Mouse (Mus musculus): ENCODE measurements at regions not wholly inside any gene's neighbourhood (a gene's known extent, or its start where the extent isn't known, plus 50 kb on each side); places are given as distances from the start of the nearest gene placed in this dataset.
A peak's percentile ranks its signal among the peaks of the same experiment; 100 is the strongest.

DNA sequence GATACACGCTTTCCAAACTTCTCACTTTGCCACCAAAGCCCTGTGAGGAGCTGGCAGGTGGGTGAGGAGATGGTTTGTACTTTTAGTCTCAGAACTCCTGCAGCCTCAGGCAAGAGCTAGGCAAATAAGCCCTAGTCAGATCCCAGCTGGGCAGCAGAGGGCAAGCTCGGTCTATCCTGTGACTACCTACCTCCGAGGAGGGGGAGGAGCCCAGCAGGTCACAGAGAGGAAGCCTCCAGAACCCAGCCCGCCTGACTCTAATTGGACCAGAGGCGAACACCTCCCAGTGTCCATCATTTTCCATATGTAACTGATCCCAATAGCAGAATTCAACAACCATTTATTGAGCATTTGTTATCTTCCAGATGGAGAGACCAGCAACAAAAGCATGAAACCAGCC is 237.0 kb upstream of the Rgma start:
- no peak overlapping the region for H3K9ac ChIP-seq (replicated peaks)
- no peaks in the 10 kb centered on the region for H3K9me3 ChIP-seq (replicated peaks)
- ATAC-seq (ENCODE audit: low FRiP score): no peak
- H3K27ac ChIP-seq (replicated peaks): no peak overlapping the region
- no peak overlapping the region for H3K4me2 ChIP-seq
- no peaks in the 10 kb centered on the region for H3K36me3 ChIP-seq
- H3K27me3 ChIP-seq (replicated peaks): no peaks in the 10 kb centered on the region
- no peak overlapping the region for H3K4me3 ChIP-seq (replicated peaks)
- peaks cover 33% of the 10 kb centered on the region for H3K4me1 ChIP-seq
- 22% methylated on average over 5 of the region's 5 CpGs for WGBS

DNA sequence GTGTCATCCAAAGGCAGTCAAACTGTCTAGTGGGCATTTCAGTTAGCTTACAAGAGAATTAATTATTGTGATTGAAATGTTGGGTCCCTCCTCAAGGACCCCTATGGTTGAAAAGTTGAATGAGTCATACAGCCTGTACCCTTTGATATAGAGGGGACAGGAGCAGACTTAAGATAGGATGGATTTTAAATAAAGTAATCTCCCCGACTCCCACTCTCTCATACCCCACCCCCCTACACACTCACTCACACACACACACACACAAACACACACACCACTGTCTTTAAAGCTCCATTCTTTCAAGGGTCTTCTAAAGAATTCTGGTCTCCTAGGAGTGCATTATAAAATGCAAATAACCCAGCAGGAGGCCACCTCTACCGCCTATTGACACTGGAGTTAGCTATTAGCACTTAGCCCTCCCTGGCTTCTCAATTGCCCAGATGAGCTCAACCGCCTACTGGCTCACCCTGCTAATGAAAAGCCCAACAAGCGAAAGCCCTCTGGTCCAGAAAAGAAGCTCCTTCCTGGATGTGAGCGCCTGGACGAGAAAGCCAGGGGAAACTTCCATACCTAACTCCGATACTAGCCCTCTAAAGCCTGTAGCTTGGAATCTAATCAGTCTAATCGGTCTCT is 236.3 kb upstream of the Rgma start:
- WGBS: 5% methylated on average over 8 of the region's 8 CpGs
- no peaks in the 10 kb centered on the region for H3K27me3 ChIP-seq (replicated peaks)
- H3K4me3 ChIP-seq (replicated peaks): no peak overlapping the region
- no peak overlapping the region for H3K9ac ChIP-seq (replicated peaks)
- H3K9me3 ChIP-seq (replicated peaks): no peaks in the 10 kb centered on the region
- H3K4me1 ChIP-seq: peaks cover 33% of the 10 kb centered on the region
- ATAC-seq (ENCODE audit: low FRiP score): no peak
- no peak overlapping the region for H3K27ac ChIP-seq (replicated peaks)
- no peak overlapping the region for H3K4me2 ChIP-seq
- no peaks in the 10 kb centered on the region for H3K36me3 ChIP-seq

DNA sequence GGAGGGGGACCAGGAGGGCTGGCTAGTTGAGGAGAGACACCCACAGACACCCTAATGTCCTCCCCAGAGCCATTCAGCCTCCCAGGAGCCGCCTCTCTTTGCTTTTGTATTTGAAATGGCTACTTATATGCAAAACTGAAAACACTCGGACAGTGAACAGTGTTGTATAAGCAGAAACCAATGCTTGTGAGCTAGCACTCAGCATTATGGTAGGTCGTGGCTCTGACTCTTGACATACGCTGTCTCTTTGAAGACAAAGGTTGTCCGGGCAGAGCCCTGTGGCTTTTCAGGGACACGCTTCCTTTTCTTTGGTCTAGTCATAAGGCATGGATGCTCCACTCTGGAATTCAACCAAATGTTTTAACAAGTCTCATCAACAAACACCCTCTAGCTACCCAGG is 235.4 kb upstream of the Rgma start:
- Histone ChIP-seq H3K4me3 (replicated peaks) (no peak overlapping the region), H3K4me1 (peaks cover 40% of the 10 kb centered on the region), H3K36me3 (no peaks in the 10 kb centered on the region), H3K27me3 (replicated peaks) (no peaks in the 10 kb centered on the region), H3K9ac (replicated peaks) (no peak overlapping the region), H3K4me2 (no peak overlapping the region), H3K9me3 (replicated peaks) (no peaks in the 10 kb centered on the region), H3K27ac (replicated peaks) (0 out of 2 replicates have a peak overlapping the region, but pooled peaks have one; percentile 37)
- ATAC-seq (ENCODE audit: low FRiP score): no peak
- WGBS: 31% methylated on average over 6 of the region's 6 CpGs

DNA sequence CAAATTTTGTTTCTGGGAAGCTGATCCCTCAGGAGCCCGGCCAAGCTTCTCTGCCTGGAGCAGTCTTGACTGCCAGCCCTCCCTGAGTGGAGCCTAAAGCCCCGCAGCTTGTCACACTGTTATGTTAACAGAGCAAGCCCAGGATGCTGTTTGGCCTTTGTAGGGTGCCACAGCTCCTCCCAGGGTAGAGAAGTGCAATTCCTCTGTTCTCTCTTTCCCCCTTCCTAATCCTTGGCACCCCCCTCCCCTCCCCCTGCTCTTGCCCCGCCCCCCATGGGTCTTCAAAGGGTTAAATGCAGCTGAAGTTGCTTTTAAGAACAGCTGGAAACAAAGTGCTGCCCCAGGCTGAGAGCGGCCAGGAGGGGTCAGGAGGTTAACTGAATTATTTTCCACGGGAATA is 234.1 kb upstream of the Rgma start:
- WGBS: 1% methylated on average over 5 of the region's 5 CpGs
- H3K4me2 ChIP-seq: no peak overlapping the region
- H3K4me1 ChIP-seq: peaks cover 40% of the 10 kb centered on the region
- H3K27me3 ChIP-seq (replicated peaks): no peaks in the 10 kb centered on the region
- H3K27ac ChIP-seq (replicated peaks): 0 out of 2 replicates have a peak overlapping the region, but pooled peaks have one; percentile 37
- peak; percentile 51; the same call in 1 of the 2 replicates for ATAC-seq (ENCODE audit: low FRiP score)
- H3K36me3 ChIP-seq: no peaks in the 10 kb centered on the region
- no peaks in the 10 kb centered on the region for H3K9me3 ChIP-seq (replicated peaks)
- H3K9ac ChIP-seq (replicated peaks): no peak overlapping the region
- H3K4me3 ChIP-seq (replicated peaks): no peak overlapping the region

DNA sequence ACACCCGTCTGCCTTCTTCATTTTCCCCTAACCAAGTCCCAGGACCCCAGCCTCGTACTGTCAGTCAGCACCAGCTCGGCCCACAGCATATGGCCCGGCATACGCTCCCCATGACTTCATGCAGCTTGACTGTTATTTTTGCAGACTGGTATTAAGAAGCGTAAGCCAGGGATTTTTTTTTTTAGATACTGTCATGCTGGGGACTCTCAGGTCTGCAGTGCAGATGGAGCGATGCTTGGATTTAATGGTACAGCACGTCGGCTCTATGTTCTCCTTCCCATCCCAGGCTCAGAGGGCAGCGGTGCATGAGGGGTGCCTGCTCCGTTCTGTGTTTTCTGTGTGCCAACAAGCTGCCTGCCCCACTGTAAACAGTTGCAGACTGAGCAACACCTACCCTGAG is 231.4 kb upstream of the Rgma start:
- Histone ChIP-seq H3K4me1 (peaks cover 40% of the 10 kb centered on the region), H3K27ac (replicated peaks) (no peak overlapping the region)
- no peak for ATAC-seq (ENCODE audit: low FRiP score)

DNA sequence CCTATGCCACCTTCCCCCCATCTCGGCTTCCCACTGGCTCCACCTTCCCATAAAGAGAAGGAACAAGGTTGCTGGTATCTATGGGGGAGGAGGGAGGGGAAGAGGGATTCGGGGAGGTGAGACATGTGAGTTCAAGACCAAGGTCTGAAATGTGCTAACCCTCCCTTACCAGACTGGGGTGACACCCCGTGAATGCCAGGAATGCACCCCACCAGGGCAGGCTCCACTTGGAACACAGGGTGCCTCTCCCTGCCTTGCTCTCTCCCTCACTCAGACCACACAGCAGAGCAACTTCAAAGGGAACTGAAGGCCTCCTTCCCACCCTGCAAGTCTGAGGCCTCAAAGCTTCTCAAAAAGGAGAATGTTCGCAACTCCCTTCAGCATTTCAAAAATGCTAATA is 230.5 kb upstream of the Rgma start:
- Histone ChIP-seq H3K27ac (replicated peaks) (no peak overlapping the region), H3K4me2 (no peak overlapping the region), H3K36me3 (no peaks in the 10 kb centered on the region), H3K4me3 (replicated peaks) (no peak overlapping the region), H3K27me3 (replicated peaks) (no peaks in the 10 kb centered on the region), H3K4me1 (peaks cover 32% of the 10 kb centered on the region), H3K9me3 (replicated peaks) (no peaks in the 10 kb centered on the region), H3K9ac (replicated peaks) (no peak overlapping the region)
- 40% methylated on average over 4 of the region's 4 CpGs for WGBS
- ATAC-seq (ENCODE audit: low FRiP score): no peak

More for the DNA sequence above, 231.4 kb upstream of the Rgma start:
- WGBS: 73% methylated on average over 11 of the region's 11 CpGs
- Histone ChIP-seq H3K4me3 (replicated peaks) (no peak overlapping the region), H3K27me3 (replicated peaks) (no peaks in the 10 kb centered on the region), H3K9ac (replicated peaks) (no peak overlapping the region), H3K36me3 (no peaks in the 10 kb centered on the region), H3K4me2 (no peak overlapping the region), H3K9me3 (replicated peaks) (no peaks in the 10 kb centered on the region)

DNA sequence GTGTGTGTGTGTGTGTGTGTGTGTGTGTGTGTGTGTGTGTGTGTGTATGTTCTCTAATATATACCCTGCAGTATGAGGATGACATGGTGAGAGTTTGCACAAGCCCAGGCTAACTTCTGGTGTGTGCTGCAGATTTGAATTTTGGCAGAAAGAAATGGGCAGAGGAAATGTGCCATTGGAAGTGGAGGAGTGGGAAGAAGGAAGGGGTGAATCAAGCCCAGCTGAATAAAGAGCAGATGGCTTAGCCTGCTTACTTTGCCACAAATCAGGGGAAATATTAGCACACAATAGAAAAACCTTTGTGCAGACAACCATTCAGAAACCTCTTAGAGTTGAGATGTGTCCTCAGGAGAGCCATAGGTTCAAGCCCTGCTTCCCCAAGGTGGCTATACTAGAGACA is 228.1 kb upstream of the Rgma start:
- no peak overlapping the region for H3K27ac ChIP-seq (replicated peaks)
- ATAC-seq (ENCODE audit: low FRiP score): no peak
- peaks cover 14% of the 10 kb centered on the region for H3K4me1 ChIP-seq
- H3K9me3 ChIP-seq (replicated peaks): no peaks in the 10 kb centered on the region
- H3K27me3 ChIP-seq (replicated peaks): no peaks in the 10 kb centered on the region
- H3K36me3 ChIP-seq: no peaks in the 10 kb centered on the region
- no peak overlapping the region for H3K4me3 ChIP-seq (replicated peaks)
- H3K4me2 ChIP-seq: no peak overlapping the region
- H3K9ac ChIP-seq (replicated peaks): no peak overlapping the region

DNA sequence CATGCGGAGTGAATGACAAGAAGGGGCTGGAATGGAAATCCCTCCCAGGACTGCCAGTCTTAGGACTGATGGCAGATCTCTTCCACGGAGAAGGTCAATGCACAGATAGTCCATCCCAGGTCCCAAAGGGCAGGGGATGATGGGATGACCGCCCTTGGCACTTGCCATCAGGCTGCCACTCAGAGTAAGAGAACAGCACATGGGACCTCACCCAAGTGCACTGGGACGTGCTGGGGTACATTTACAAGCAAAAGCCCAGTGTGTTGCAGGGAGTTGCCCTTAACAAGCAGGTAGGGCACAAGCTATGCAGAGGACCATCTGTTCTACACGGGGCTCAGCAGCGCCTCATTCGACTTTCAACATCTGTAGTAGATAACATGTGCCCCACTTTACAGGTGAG is 224.9 kb upstream of the Rgma start:
- no peaks in the 10 kb centered on the region; the same call in 1 of the 2 replicates for H3K4me1 ChIP-seq
- no peak overlapping the region for H3K27ac ChIP-seq (replicated peaks)
- H3K4me3 ChIP-seq (replicated peaks): no peak overlapping the region
- H3K36me3 ChIP-seq: no peaks in the 10 kb centered on the region
- WGBS: 84% methylated on average over 7 of the region's 7 CpGs
- no peaks in the 10 kb centered on the region for H3K9me3 ChIP-seq (replicated peaks)
- no peaks in the 10 kb centered on the region for H3K27me3 ChIP-seq (replicated peaks)
- no peak overlapping the region for H3K4me2 ChIP-seq
- no peak overlapping the region for H3K9ac ChIP-seq (replicated peaks)
- ATAC-seq (ENCODE audit: low FRiP score): no peak

DNA sequence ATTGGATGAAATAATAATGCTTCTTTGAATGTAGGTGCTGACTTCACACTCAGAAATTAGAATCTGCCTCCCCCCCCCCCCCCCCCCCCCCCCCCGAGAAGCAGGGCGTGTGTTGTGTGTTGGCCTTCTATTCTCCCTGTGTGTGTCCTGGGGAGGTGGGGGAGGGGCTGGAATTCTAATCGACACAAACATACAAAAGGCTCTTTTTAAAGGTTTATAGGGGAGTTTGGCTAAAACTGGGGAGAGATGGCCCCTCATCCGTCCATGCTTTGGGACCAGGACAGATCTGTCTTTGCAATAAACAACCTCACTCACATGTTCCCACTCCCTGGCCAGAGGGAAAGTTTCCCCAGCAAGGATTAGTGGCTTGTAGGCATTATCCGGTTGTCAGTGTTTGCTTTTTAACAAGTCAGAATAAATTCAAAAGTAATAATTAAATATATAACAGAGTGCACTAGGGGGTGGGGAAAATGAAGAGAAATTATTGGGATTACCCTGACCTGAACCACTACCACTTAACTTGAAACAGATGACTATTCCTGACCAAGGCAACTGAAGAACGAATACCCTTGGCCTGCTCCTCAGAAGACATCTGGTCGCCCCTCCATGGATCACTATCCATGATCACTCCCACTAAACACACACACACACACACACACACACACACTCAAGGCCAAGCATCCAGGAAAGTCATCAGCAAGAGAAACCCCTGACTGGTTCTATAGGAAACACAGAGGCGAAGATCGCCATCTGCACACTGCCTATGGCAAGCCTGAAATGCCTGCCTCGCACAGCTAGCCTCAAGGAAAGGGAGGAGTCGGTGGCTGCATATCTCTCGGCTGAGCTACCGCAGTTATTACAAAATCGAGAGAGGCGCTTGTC is 223.5 kb upstream of the Rgma start:
- H3K36me3 ChIP-seq: no peaks in the 10 kb centered on the region
- no peaks in the 10 kb centered on the region for H3K9me3 ChIP-seq (replicated peaks)
- 34% methylated on average over 14 of the region's 15 CpGs for WGBS
- no peaks in the 10 kb centered on the region for H3K27me3 ChIP-seq (replicated peaks)
- no peaks in the 10 kb centered on the region; the same call in 1 of the 2 replicates for H3K4me1 ChIP-seq
- no peak overlapping the region for H3K9ac ChIP-seq (replicated peaks)
- no peak overlapping the region for H3K4me3 ChIP-seq (replicated peaks)
- no peak overlapping the region for H3K27ac ChIP-seq (replicated peaks)
- no peak overlapping the region for H3K4me2 ChIP-seq
- ATAC-seq (ENCODE audit: low FRiP score): no peak

DNA sequence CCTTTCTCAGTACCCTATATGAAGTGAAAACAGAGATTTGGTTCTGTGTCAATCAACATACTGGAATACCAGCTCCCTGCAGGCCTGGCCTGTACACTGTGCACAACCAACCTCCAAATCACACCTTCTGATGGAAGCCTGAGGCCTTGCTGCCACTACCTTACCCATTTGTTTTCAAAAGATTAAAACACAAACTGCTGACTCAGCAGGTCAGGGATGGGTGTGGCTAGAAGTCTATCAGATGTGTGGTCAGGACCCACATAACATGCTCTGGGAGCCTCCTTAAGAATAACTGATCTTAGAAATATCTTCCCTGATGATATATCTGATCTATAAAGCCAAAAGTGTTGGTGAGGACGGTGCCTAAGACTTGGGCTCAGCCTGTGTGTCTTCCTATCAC is 221.6 kb upstream of the Rgma start:
- Histone ChIP-seq H3K27me3 (replicated peaks) (no peaks in the 10 kb centered on the region), H3K9ac (replicated peaks) (no peak overlapping the region), H3K27ac (replicated peaks) (no peak overlapping the region), H3K4me2 (no peak overlapping the region), H3K4me1 (no peaks in the 10 kb centered on the region; the same call in 1 of the 2 replicates), H3K4me3 (replicated peaks) (no peak overlapping the region), H3K9me3 (replicated peaks) (no peaks in the 10 kb centered on the region), H3K36me3 (no peaks in the 10 kb centered on the region)
- 97% methylated on average over 1 of the region's 1 CpGs for WGBS
- no peak for ATAC-seq (ENCODE audit: low FRiP score)

DNA sequence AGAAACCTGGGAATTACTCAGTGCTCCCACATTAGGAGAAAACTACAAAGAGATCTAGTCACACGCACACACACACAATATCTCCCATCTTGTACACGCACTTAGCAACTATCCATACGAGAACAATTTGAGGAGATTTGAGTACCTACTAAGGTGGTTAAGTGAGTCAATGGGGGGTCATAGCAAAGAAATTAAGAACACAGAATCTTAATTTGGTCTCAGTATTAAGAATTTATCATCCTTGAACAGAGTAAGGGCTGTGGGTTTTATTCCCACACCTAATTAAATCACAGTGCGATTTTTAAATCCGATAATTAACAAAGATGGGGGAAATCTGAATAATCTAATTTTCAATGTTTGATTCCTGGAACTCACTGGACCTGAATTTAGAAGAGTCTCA is 216.5 kb upstream of the Rgma start:
- Histone ChIP-seq H3K27me3 (replicated peaks) (no peaks in the 10 kb centered on the region), H3K9me3 (replicated peaks) (no peaks in the 10 kb centered on the region), H3K27ac (replicated peaks) (0 out of 2 replicates have a peak overlapping the region, but pooled peaks have one; percentile 23), H3K4me2 (no peak overlapping the region), H3K4me3 (replicated peaks) (no peak overlapping the region), H3K36me3 (no peaks in the 10 kb centered on the region), H3K9ac (replicated peaks) (no peak overlapping the region), H3K4me1 (peaks cover 9% of the 10 kb centered on the region; the same call in 1 of the 2 replicates)
- ATAC-seq (ENCODE audit: low FRiP score): peak; percentile 84
- WGBS: 58% methylated on average over 5 of the region's 5 CpGs

DNA sequence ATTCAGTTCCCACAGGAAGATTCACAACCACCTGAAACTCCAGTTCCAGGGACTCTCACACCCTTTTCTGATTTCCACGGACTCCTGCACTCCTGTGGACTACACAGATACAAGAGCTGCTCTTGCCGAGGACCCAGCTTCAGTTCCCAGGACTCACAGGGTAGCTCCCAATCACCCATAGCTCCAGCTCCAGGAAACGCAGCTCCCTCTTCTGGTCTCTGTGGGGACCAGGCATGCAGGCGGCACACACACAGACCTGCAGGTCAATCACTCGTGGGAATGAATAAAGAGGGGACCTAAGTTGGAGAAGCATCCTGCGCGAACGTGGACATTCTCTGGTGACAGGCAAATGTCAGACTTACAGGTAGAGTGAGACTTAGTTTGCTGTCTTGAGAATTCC is 214.3 kb upstream of the Rgma start:
- H3K27me3 ChIP-seq (replicated peaks): no peaks in the 10 kb centered on the region
- no peaks in the 10 kb centered on the region for H3K36me3 ChIP-seq
- ATAC-seq (ENCODE audit: low FRiP score): no peak
- WGBS: 82% methylated on average over 8 of the region's 8 CpGs
- no peak overlapping the region for H3K4me3 ChIP-seq (replicated peaks)
- no peak overlapping the region for H3K4me2 ChIP-seq
- peaks cover 9% of the 10 kb centered on the region; the same call in 1 of the 2 replicates for H3K4me1 ChIP-seq
- no peaks in the 10 kb centered on the region for H3K9me3 ChIP-seq (replicated peaks)
- H3K27ac ChIP-seq (replicated peaks): no peak overlapping the region
- no peak overlapping the region for H3K9ac ChIP-seq (replicated peaks)

Data from neural tube, embryonic 15.5 days (tissue).